9 mouse cellular contexts compared by ENCODE assay signal in the genomic region with DNA sequence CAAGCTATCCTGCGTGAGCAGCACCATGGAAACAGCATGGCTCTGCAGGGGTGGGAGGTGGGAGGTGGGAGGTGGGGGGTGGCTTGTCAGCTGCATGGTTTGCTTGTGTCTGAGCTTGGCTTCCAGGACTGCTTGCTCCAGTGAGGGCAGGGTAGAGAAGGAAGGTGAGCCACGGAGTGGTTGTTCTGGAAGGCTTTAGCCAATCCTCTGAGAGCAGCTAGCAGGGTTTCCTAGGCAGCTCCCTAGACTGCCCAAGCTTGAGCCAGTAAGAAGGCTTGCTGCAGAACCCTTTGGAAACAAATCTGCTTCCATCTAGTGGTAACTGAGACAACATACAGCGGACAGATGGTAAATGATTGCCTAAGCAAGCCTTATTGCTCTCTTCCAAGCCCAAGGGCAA.
DNase-seq lines count a peak whose midpoint lies in the region; ATAC-seq and TF ChIP-seq lines count a peak whose summit lies in the region.
"Had no signal": no experiment of that assay in that cellular context is flagged by ENCODE, and none has a peak within 500 bp of the region (broad histone marks: within the 10 kb centered on the region; RNA-seq: fewer than 3 reads in every experiment).

No protein-coding gene starts in this region.

- no peak overlapping the region for H3K4me3 ChIP-seq in forebrain, embryonic 11.5 days (ENCODE audit: low read depth, low read length)
- H3K4me3 ChIP-seq in liver, embryonic 14.5 days (ENCODE audit: insufficient read depth in 1 of 2, low read depth in 2 of 2, low read length in 2 of 2): no peak overlapping the region

- H3K27me3 ChIP-seq in forebrain, embryonic 11.5 days (ENCODE audit: control insufficient read depth, insufficient read depth, low read length): no peaks in the 10 kb centered on the region
- no peaks in the 10 kb centered on the region for H3K27me3 ChIP-seq in liver, embryonic 14.5 days (ENCODE audit: control insufficient read depth, insufficient read depth, low read length)

- intact Hi-C loops in heart, postnatal 25 days (cut with DNase I): loop anchor here (2.0 kb wide), 1 partner anchor 159 kb away; no protein-coding TSS in a partner anchor

- H3K9ac ChIP-seq in forebrain, embryonic 11.5 days (ENCODE audit: low read length): no peak overlapping the region
- no peak overlapping the region for H3K9ac ChIP-seq in liver, embryonic 14.5 days (replicated peaks)

- TF ChIP-seq CTCF in liver, embryonic 14.5 days (IDR thresholded peaks at IDR 0.05; ENCODE audit: low read depth): peak; percentile 44

- H3K27ac ChIP-seq in forebrain, embryonic 11.5 days (ENCODE audit: low read depth, low read length): no peak overlapping the region
- no peak overlapping the region for H3K27ac ChIP-seq in liver, embryonic 14.5 days

- TF ChIP-seq EP300 in liver, embryonic 14.5 days (IDR thresholded peaks at IDR 0.05; ENCODE audit: low read depth): no peak

- DNase-seq in heart, adult 11 months: peak; percentile 90
- no peak for DNase-seq in heart, postnatal 25 days (ENCODE audit: low spot score)
- DNase-seq in forebrain, embryonic 11.5 days (ENCODE audit: low spot score): peak; percentile 66
- DNase-seq in heart, postnatal 4 days: peak; percentile 29
- DNase-seq in layer of hippocampus, adult 11-12 months (ENCODE audit: low spot score): peak; percentile 72
- no peak for DNase-seq in liver, embryonic 14.5 days (ENCODE audit: low read depth in 3 of 3, low spot score in 3 of 3)
- DNase-seq in ovary, postnatal 10 days (ENCODE audit: low spot score): peak; percentile 3

- ATAC-seq in forebrain, embryonic 11.5 days (replicated peaks; ENCODE audit: low FRiP score): peak; percentile 90
- ATAC-seq in liver, embryonic 14.5 days (ENCODE audit: insufficient read depth): no peak
- no peak for ATAC-seq in megakaryocyte-erythroid progenitor cell, adult 5-6 weeks (replicated peaks; ENCODE audit: low FRiP score, low TSS enrichment, poor library complexity, severe bottlenecking)

- H3K9me3 ChIP-seq in forebrain, embryonic 11.5 days (ENCODE audit: control insufficient read depth, low read length): no peaks in the 10 kb centered on the region
- H3K9me3 ChIP-seq in liver, embryonic 14.5 days (ENCODE audit: control insufficient read depth, low read length): no peaks in the 10 kb centered on the region
- H3K9me3 ChIP-seq: G1E had no signal

- H3K36me3 ChIP-seq in forebrain, embryonic 11.5 days (ENCODE audit: control insufficient read depth, insufficient read depth, low read length): no peaks in the 10 kb centered on the region
- H3K36me3 ChIP-seq in liver, embryonic 14.5 days (replicated peaks; ENCODE audit: control insufficient read depth, insufficient read depth, low read depth): no peaks in the 10 kb centered on the region
- H3K36me3 ChIP-seq: G1E had no signal

- no peaks in the 10 kb centered on the region for H3K4me1 ChIP-seq in forebrain, embryonic 11.5 days (replicated peaks; ENCODE audit: control insufficient read depth, insufficient read depth, low read length)
- no peaks in the 10 kb centered on the region for H3K4me1 ChIP-seq in liver, embryonic 14.5 days (replicated peaks; ENCODE audit: control insufficient read depth in 2 of 2, insufficient read depth in 2 of 2, low read length in 1 of 2)

- H3K4me2 ChIP-seq in forebrain, embryonic 11.5 days (ENCODE audit: low read depth, low read length, severe bottlenecking): no peak overlapping the region
- no peak overlapping the region for H3K4me2 ChIP-seq in liver, embryonic 14.5 days (ENCODE audit: low read depth)

- WGBS in forebrain, embryonic 11.5 days: 7% methylated on average over 3 of the region's 3 CpGs
- WGBS in liver, embryonic 14.5 days (ENCODE audit: insufficient replicate concordance): 9% methylated on average over 3 of the region's 3 CpGs

Comparison
In these comparisons a context has a peak if more than half of its experiments do, and no peak if none do; other contexts are left out.
1. DNase-seq: peak in heart, adult 11 months (single experiment), forebrain, embryonic 11.5 days (single experiment), heart, postnatal 4 days (single experiment), layer of hippocampus, adult 11-12 months (single experiment) and ovary, postnatal 10 days (single experiment); none in heart, postnatal 25 days (single experiment) and liver, embryonic 14.5 days (0 of 3).